Mouse (Mus musculus) ZHBTc4 (cell line): Measurements from ENCODE around the gene Nipsnap2.
A peak's percentile ranks its signal among the peaks of the same experiment; 100 is the strongest.
"Not testable (repeated sequence)": the region's sequence is repeated elsewhere in the genome, so short reads cannot be mapped to it uniquely, and the experiment has no call there.

Experiments
- DNase-seq: peaks from one replicate; pipeline ENCODE4 v3.0.0-alpha.2; 2011; ENCODE audit warnings: low read depth, low spot score

Gene Nipsnap2

GRCm38 (mm10) chr5:129759929-129760480, 35.1 kb downstream of the Nipsnap2 start:
- no peak for DNase-seq

- DNase-seq, result peak; percentile 90
Measured at GRCm38 (mm10) chr5:129761865-129762540, 37.1 kb downstream of the Nipsnap2 start.

- peak; percentile 21 for DNase-seq
Measured at GRCm38 (mm10) chr5:129770443-129771355, 45.8 kb downstream of the Nipsnap2 start.

GRCm38 (mm10) chr5:129772433-129772832, 47.6 kb downstream of the Nipsnap2 start:
- DNase-seq, result no peak

GRCm38 (mm10) chr5:129773330-129773729, 48.5 kb downstream of the Nipsnap2 start:
- not testable (repeated sequence) for DNase-seq

- DNase-seq, result no peak
Measured at GRCm38 (mm10) chr5:129774661-129775060, 49.8 kb downstream of the Nipsnap2 start.

GRCm38 (mm10) chr5:129778348-129778995, 53.6 kb downstream of the Nipsnap2 start:
- no peak for DNase-seq

GRCm38 (mm10) chr5:129778996-129779716, 54.3 kb downstream of the Nipsnap2 start:
- peak; percentile 96 for DNase-seq

- DNase-seq, result peak; percentile 59
Measured at GRCm38 (mm10) chr5:129780131-129780530, 55.3 kb downstream of the Nipsnap2 start.

GRCm38 (mm10) chr5:129782211-129782610, 57.3 kb downstream of the Nipsnap2 start:
- DNase-seq, result peak; percentile 48

GRCm38 (mm10) chr5:129785235-129785870, 60.5 kb downstream of the Nipsnap2 start:
- DNase-seq, result peak; percentile 59

GRCm38 (mm10) chr5:129786161-129786560, 61.3 kb downstream of the Nipsnap2 start:
- DNase-seq, result no peak

GRCm38 (mm10) chr5:129786818-129787790, 62.2 kb downstream of the Nipsnap2 start, which contains the start of gene Psph:
Psph (minus strand) TSS chr5:129787449.
- DNase-seq, result peak; percentile 100

GRCm38 (mm10) chr5:129787818-129788593, 63.1 kb downstream of the Nipsnap2 start:
- no peak for DNase-seq

GRCm38 (mm10) chr5:129790591-129790990, 65.7 kb downstream of the Nipsnap2 start:
- not testable (repeated sequence) for DNase-seq
